Mouse (Mus musculus): ENCODE data around the gene Sppl3.

Sppl3 gene

DNA sequence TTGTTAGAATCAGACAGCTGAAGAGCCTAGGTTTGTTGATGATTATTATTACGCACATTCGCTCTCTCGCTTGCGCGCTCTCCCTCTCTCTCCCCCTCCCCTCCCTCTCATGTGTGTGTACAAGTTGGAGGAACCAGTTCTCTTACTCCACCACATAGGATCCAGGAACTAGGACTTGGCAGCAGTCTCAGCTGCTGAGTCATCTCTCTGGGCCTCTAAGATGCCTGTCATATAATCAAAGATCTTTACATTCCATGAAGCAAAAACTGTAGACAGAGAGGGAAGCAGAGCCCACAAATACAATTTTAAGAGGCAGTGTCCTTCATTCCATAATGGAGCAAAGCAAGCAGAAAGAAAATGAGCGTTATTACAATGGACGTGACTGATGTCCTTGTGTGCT is 61.2 kb downstream of the Sppl3 start:
- in situ Hi-C loops (cut with MboI), result loop anchor here (10.0 kb wide), 1 partner anchor 87 kb away; no protein-coding TSS in a partner anchor

- in situ Hi-C loops (cut with MboI), result loop anchor here (10.0 kb wide), 1 partner anchor 89 kb away; no protein-coding TSS in a partner anchor
These were observed 62.4 kb downstream of the Sppl3 start for GRCm38 (mm10) chr5:115073306-115073705.

DNA sequence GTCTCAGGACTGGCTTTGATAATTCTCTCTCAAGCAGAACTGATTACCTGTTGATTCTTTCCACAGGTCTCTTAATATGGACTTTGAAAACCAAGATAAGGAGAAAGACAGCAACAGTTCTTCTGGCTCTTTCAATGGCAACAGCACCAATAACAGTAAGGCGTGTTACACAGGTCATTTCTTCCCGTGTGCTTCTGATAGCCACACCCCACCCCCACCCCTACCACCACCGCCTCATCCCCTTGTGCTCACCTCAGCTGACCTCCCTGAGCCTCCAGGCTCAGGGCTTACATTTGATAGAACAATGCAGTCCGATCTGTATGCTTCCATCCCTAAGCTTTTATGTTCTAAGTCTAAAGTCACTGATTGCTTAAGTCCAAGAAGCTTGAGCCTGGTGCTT is 63.8 kb downstream of the Sppl3 start:
- in situ Hi-C loops (cut with MboI), result loop anchor here (10.0 kb wide), 1 partner anchor 90 kb away; no protein-coding TSS in a partner anchor

DNA sequence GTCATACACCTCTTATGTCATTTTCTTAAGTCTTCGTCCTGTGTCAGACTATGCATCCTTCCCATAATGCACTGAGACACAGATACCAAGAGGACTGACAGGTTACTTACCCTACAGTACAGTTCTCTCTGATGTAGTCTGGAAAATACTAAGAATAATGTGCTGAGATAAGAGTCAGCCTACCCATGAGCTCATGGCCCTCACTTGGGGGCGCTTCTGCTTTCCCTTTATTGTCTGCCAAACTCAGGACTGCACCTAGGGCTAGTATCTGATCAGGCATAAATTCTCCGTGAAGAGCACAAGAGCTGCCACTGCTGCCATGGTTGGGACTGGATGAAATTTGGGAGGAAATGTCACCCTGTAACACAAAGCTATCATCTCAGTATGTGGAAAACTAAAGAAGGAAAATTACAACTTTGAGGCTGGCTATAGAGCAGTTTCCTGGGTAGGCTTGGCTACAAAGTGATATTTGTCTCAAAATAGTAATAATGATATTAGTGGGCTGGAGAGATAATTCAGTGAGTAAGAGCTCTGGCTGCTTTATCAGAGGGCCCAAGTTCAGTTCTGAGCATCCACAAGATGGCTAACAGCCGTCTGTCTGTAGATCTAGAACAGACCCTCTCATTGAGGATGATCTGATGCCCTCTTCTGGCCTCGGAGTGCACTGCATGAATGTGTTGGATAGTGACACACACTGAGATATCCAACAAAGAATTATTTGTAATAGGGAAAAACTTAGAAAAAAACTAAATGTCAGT is 65.4 kb downstream of the Sppl3 start:
- in situ Hi-C loops (cut with MboI), result loop anchor here (10.0 kb wide), 1 partner anchor 92 kb away; no protein-coding TSS in a partner anchor

GRCm38 (mm10) chr5:115081636-115082035 is 70.7 kb downstream of the Sppl3 start:
- in situ Hi-C loops (cut with MboI), result no loop called here

- in situ Hi-C loops (cut with MboI), result no loop called here
These were observed 72.6 kb downstream of the Sppl3 start for GRCm38 (mm10) chr5:115083492-115083891.

DNA sequence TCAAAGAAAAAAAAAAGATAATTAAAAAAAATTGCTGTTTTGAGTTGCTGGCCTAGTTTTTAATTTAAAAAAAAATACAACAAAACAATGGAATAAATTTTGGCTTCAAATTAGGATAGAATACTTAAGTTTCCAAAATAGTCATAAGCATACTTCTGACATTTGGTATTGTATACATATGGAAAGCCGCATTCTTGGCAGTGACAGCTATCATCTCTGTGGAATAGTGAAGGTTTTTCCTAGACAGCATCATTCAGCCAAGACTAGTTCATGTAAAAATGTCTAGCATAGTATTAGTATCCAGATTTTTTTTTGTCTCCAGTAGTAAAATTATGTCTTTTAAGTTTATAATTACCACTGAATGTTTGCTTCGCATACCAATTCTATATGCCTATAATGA is 74.7 kb downstream of the Sppl3 start:
- in situ Hi-C loops (cut with MboI), result no loop called here

DNA sequence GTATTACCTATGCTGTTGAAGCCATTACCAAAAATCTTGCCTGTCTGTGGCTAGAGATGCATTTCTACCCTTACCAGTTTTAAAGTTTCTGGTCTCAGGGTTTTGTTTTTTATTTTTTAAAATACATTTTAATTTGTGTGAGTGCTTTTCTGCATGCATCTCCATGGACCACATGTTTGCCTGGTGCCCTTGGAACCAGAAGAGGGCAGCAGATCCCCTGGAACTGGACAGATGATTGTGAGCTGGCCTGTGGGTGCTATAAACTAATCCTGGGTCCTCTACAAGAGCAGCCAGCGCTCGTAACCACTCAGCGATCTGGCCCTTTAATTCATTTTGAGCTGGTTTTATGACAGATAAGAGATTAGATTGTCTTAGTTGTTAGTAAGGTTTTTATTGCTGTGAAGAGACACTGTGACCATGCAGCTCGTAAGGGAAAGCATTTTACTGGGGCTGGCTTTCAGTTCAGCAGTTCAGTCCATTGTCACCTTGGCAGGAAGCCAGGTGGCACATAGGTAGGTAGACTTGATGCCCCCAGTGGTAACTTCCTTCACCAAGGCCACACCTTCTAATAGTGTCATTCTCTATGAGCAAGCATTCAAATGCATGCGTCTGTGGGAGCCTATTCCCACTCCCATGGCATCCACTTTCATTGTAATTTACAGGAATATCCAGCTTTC is 78.8 kb downstream of the Sppl3 start:
- in situ Hi-C loops (cut with MboI), result no loop called here

GRCm38 (mm10) chr5:115091015-115091414 is 80.1 kb downstream of the Sppl3 start:
- in situ Hi-C loops (cut with MboI), result no loop called here

DNA sequence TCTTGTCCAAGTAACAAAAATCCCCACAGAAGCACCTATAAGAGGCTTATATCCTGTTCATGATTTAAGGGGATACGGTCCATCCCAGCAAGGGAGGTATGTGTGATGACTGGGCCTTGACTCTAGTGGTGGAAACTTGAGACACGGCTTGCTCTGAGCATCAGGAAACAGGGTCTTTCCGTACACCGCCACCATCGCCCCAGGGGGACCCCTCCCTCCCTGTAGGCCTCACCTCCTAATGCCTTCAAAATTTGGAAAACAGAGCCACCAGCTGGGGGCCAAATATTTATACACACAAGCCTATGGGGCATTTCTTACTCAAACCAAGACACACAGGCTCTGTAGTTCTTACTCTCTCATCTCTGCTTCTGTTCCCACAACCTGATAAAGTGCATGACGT is 80.8 kb downstream of the Sppl3 start:
- in situ Hi-C loops (cut with MboI), result no loop called here

DNA sequence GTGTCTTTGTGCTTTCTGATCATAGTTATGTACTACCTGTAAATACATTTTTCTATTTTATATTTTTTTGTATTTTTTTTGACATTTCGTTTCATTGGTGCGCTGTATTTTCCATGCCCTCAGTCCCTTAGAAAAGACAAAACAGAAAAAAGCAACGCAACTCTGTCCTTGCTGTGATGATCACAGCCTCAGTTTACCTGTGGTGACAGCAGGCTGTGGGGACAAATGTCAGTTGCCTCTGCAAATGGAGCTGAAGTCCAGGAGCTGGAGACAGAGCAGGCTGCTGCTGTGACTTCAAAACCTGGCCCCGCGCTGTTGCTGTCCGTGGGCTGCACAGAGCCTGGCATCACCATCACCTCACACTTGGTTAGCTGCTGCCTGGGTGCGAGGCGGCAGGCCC is 87.3 kb downstream of the Sppl3 start, which contains the start of gene Gm10401:
Gm10401 (minus strand) TSS at position 101 of the 400 bp plus-strand sequence.
- in situ Hi-C loops (cut with MboI), result no loop called here

GRCm38 (mm10) chr5:115099530-115099929 is 88.6 kb downstream of the Sppl3 start:
- in situ Hi-C loops (cut with MboI), result no loop called here

DNA sequence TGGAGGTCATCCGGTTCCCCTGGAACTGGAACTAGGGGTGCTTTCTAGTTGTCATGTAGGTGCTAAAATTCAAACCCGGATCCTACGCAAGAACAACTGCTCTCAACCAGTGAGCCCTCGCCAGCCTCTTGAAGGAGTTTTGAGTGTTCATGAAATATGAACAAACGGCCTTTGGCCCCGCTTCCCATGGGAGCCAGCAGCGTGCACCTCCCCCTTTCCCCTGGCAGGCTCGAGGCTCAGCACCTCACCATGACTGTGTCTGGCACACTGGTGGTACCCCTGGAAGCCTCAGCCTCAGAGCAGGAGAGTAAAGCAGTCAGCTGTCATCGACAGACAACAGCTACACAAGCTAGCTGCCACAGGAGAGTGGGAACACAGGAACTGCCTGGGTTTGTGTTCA is 89.1 kb downstream of the Sppl3 start:
- in situ Hi-C loops (cut with MboI), result loop anchor here (10.0 kb wide), 1 partner anchor 125 kb away; the partner anchor contains the start of gene Hnf1a

- in situ Hi-C loops (cut with MboI), result loop anchor here (10.0 kb wide), 1 partner anchor 126 kb away; the partner anchor contains the start of gene Hnf1a
These were observed 89.5 kb downstream of the Sppl3 start for GRCm38 (mm10) chr5:115100473-115100872.

DNA sequence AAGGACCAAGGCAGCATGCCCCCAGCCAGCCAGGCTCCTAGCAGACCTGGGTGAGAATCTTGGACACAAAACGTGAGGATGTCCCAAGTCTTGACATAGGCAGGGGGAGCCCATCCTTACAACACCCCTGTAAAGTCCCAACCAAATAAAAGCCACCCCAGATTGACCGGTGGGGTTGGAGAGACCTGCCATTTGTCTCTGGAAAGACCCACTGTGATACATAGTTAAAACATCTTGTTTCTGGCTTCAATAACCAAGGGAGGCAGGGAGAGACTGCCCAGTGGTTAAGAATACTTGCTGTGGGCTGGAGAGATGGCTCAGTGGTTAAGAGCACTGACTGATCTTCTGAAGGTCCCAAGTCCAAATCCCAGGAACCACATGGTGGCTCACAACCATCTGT is 91.3 kb downstream of the Sppl3 start:
- in situ Hi-C loops (cut with MboI), result loop anchor here (10.0 kb wide), 1 partner anchor 127 kb away; the partner anchor contains the start of gene Hnf1a

DNA sequence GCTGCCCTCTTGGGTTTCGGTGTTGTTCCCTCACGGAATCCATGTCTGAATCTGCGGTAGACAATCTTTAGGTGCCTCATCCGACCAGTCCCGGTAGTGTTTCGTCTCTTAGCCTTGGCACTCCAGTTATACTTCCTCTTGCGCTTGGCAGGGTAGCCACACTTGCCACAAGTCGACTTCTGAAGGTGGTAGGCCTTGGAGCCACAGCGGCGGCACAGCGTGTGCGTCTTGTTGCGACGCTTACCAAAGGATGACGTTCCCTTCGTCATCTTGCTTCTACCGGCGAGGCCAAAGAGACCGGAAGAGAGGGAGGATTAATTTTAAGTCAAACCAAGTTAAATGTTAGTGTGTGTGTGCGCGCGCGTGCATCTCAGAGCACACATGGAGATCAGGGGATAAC is 92.3 kb downstream of the Sppl3 start:
- in situ Hi-C loops (cut with MboI), result loop anchor here (10.0 kb wide), 1 partner anchor 128 kb away; the partner anchor contains the start of gene Hnf1a

GRCm38 (mm10) chr5:115111156-115111555 is 100.2 kb downstream of the Sppl3 start:
- in situ Hi-C loops (cut with MboI), result no loop called here

- in situ Hi-C loops (cut with MboI), result no loop called here
These were observed 102.3 kb downstream of the Sppl3 start for GRCm38 (mm10) chr5:115113244-115113643.

- in situ Hi-C loops (cut with MboI), result no loop called here
These were observed 103.6 kb downstream of the Sppl3 start for GRCm38 (mm10) chr5:115114501-115114900.

GRCm38 (mm10) chr5:115116426-115116825 is 105.5 kb downstream of the Sppl3 start:
- in situ Hi-C loops (cut with MboI), result no loop called here

GRCm38 (mm10) chr5:115117467-115117866 is 106.5 kb downstream of the Sppl3 start:
- in situ Hi-C loops (cut with MboI), result no loop called here

DNA sequence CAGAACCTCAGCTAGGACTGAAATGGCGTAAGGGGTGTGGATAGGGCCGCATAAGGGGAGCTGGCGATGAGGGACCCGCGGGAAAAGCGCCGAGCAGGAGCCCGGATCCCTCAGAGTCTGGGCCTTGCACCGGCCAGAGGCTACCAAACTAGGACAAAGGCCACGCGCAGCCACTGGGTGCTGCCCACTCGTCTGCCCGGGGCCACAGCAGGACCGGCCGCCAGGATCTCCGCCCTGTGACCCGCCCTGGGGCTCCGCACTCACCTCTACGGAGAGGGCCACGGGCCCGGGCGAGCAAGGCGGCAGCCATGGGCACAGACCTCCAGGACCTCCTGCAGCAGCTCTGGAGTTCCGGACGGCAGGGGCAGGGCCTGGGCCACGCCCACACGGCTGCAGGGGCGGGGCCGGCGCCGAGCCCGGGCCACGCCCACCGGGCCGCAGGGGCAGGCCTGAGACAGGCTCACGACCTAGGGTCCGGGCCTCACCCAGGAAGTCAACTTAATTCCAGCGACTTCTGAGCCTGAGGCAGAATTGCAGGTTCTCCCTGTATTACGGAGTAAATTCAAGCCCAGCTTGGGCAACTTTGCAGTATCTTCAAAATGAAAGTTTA is 108.1 kb downstream of the Sppl3 start, which contains the start of gene Acads:
Acads (minus strand) TSS at position 386 of the 610 bp plus-strand sequence.
- in situ Hi-C loops (cut with MboI), result no loop called here

All from mature B cell (primary cell).